Comparison of ENCODE assay signal across 16 mouse cellular contexts in the genomic region with DNA sequence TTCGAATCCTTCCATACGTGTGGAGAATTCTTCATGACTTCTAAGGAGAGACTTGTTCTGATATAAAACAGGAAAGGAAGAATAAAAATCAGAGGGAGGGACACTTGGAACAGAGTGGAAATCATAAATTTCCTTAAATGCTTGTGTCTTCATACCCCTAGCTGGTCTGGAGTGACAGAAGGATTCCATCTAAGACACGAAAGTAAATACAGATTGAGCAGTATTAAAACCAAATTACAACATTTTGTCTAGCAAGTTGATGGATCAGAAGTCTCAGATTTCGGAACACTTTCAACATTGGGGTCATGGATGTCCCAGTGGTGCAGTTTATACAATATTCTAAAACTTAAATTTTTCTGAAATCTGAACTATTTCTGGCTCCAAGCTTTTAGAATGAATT.
"Had no signal": no experiment of that assay in that cellular context is flagged by ENCODE, and none has a peak within 500 bp of the region (broad histone marks: within the 10 kb centered on the region; RNA-seq: fewer than 3 reads in every experiment).

No protein-coding gene starts in this region.

- H3K4me1 ChIP-seq: liver, embryonic 13.5 days; liver, embryonic 15.5 days; lung, embryonic 15.5 days; megakaryocyte, embryonic 14.5 days; midbrain, embryonic 13.5 days; midbrain, embryonic 15.5 days; neural tube, embryonic 12.5 days; stomach, embryonic 15.5 days had no signal

- H3K4me3 ChIP-seq: liver, embryonic 13.5 days; liver, embryonic 15.5 days; lung, embryonic 15.5 days; megakaryocyte, embryonic 14.5 days; midbrain, embryonic 13.5 days; midbrain, embryonic 15.5 days; neural tube, embryonic 12.5 days; stomach, embryonic 15.5 days had no signal

- H3K36me3 ChIP-seq: liver, embryonic 13.5 days; liver, embryonic 15.5 days; lung, embryonic 15.5 days; midbrain, embryonic 13.5 days; midbrain, embryonic 15.5 days; neural tube, embryonic 12.5 days; stomach, embryonic 15.5 days had no signal

- H3K9ac ChIP-seq: liver, embryonic 13.5 days; liver, embryonic 15.5 days; liver, postnatal 0 days; lung, embryonic 15.5 days; midbrain, embryonic 13.5 days; midbrain, embryonic 15.5 days; neural tube, embryonic 12.5 days; stomach, embryonic 15.5 days had no signal

- H3K27ac ChIP-seq: liver, embryonic 13.5 days; liver, embryonic 15.5 days; lung, embryonic 15.5 days; macrophage; midbrain, embryonic 13.5 days; midbrain, embryonic 15.5 days; neural tube, embryonic 12.5 days; stomach, embryonic 15.5 days; stomach, postnatal 0 days had no signal

- H3K9me3 ChIP-seq: liver, embryonic 13.5 days; liver, embryonic 15.5 days; lung, embryonic 15.5 days; megakaryocyte, embryonic 14.5 days; midbrain, embryonic 13.5 days; midbrain, embryonic 15.5 days; neural tube, embryonic 12.5 days; stomach, embryonic 15.5 days had no signal

- DNase-seq: liver, embryonic 13.5 days; liver, postnatal 0 days; lung, postnatal 10 days; right cerebral cortex, postnatal 14 days; thymus, adult 2 months; thymus, postnatal 14 days; thymus, postnatal 36 days had no signal

- H3K27me3 ChIP-seq: liver, embryonic 13.5 days; liver, embryonic 15.5 days; lung, embryonic 15.5 days; megakaryocyte, embryonic 14.5 days; midbrain, embryonic 13.5 days; midbrain, embryonic 15.5 days; neural tube, embryonic 12.5 days; stomach, embryonic 15.5 days had no signal

- H3K4me2 ChIP-seq: liver, embryonic 13.5 days; liver, embryonic 15.5 days; lung, embryonic 15.5 days; midbrain, embryonic 13.5 days; midbrain, embryonic 15.5 days; neural tube, embryonic 12.5 days; stomach, embryonic 15.5 days had no signal

- ATAC-seq: liver, postnatal 0 days; midbrain, embryonic 13.5 days; midbrain, embryonic 15.5 days had no signal
